Mouse (Mus musculus): ENCODE data around the gene Spred1.

Spred1 gene

DNA sequence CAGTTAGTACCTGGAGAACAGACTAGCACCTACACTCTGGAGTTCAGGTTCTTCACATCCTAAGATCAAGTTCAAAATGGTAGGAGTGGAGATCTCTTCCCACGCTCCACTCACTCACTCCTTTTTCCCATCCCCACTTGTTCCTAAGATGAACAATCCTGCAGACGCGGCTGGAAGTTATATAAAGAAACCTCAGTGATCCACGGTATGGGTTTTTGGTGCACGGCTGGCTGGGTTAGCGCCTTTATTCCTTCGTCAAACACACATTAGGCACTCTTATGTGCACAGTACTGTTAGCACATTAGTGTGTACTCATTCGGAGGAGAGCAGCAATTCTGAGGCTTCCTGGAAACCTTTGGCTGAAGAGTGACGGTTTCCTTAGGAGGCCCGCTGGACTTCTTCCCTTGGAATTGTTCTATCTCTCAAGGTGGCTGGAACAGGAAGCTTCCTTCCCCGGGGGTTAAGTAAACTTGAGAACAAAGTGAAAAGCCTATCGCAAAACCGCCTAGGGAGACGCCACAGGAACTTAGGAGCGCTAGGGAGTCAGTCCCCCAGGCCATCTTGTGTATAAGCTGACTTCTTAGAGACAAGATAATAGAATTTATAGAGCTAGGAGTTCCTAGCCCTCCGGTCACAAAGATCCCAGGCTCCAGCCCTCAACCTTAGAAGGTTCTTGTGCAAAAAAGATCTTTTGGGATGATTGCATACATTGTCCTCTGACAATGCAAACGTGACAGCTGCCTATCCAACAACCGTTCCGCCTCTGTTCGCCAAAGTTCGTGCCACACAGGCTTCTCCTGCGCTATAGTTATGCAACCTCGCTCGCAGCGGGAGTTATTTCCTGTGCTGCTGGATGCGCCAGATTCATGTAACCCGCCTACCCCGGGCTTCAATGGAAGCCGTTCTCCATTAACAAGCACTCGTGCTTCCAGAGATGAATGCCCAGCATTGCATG lies 1.6 kb upstream of the Spred1 start:
- DNase-seq (ENCODE audit: low read depth, low spot score), result peak; percentile 97

DNA sequence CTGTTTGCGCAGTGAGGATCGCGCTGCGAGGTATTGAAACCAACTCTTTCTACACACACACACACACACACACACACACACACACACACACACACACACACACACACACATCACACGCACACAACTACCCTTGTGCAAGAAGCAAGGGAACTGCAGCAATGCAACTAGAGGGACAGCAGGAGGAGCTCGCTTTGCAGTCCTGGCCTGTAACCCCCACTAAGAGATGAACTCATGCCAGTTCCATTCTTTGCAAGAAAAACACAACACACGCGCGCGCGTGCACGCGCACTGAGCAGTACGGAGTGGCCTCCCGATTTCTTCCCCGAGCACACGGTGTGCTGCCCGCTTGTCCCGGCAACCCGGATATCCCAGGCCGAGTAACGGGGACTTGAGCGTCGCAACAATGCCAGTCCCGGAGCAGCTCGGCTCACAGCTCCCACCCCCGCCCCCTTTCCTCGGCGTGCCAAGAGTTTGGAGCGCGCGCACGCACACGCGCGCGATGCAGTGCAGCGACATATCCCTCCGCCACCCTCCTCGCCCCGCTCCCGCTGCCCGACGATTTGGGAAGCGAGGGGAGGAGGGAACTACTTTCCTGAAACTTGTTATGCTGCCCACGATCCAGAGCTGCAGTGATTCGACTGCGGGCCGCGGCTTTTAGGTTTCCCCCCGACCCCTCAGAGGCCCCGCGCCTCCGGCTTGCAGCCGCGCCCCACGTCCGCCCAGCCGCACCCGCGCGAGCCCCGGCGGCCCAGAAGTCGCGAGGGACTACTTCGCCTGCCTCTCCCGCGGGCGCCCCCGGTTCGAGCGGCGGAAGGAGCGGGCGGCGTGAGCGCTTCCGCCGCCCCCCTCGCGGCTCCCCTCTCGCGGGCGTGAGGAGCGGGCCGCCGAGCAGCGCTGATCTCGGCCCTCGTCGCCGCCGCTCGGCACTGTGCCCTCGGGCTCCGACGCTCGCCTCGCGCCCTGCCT lies 645 bp upstream of the Spred1 start:
- DNase-seq (ENCODE audit: low read depth, low spot score), result peak; percentile 98

DNA sequence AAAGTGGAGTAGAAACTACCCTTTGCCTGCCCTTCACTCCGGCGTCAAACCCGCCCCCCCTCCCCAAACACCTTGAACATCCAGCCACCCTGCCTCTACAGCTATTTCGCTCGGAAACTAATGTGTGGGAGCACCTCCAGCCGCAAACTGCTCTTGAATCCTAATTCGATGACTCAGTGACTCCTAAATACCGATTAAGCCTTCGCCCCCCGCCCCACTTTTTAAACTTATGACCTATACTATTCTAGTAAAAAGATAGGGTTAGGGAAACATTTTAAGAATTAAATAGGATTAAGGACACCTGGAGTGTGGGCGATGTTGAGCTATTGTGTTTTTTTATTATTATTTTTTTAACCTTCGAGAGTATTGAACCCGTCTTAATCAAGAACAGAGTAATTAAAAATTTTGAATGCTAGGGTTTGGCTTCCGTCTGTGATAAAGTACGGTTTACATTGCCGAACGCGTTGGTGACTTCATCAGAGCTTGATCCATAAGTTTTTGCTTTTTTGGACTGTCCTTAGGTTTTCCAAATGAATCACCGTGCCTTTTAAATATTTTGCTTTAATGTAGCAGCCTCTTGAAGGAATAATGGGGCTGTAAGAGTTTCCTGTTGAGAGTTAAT lies 921 bp downstream of the Spred1 start:
- DNase-seq (ENCODE audit: low read depth, low spot score), result no peak

DNA sequence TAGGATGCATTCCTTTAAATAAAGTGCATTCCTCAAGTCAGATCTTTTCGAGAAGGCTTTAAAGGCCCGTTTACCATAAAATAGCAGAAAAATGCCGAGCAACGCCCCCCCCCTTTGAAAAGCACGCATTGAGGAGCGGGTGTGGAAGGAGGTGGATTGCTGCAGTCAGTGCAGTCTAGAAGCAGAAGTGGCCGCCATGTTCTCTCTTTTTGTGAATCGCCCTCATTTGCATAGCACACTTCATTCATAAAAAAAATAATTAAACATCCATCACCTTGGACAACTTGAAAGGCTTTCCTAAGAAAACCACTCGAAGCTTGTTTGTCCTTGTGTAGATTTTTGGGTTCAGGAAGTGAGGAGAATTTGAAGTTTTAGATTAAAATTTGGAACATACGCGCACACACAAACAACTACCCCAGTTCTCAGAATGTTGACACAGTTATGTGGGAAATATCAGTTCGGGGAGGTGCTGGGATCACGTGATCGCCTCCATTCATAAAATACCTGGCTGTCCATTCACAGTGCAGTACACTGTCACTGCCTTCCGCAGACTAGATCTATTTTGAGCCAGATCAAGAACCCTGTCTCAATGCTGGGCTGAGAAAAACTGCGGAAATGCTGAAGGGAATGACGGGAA lies 1.6 kb downstream of the Spred1 start:
- DNase-seq (ENCODE audit: low read depth, low spot score), result peak; percentile 47

DNA sequence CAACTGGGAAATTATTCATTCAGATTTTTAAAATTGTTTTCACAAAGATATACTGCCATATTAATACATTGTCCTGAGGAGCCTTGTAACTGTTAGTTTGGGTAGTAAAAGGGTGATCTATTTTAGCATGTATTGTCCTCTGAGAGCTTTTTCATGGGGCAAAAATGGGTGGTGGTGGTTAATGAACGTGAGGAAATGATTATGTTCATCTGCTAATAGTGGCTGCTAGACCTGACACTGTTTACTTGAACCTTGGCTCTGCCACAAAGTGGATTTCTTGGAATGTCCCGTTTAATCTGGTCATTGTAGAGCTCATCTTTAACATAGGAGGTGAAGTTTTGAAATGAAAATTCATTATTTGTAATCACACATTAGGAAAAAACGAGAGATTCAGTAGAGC lies 2.5 kb downstream of the Spred1 start:
- DNase-seq (ENCODE audit: low read depth, low spot score), result no peak

DNA sequence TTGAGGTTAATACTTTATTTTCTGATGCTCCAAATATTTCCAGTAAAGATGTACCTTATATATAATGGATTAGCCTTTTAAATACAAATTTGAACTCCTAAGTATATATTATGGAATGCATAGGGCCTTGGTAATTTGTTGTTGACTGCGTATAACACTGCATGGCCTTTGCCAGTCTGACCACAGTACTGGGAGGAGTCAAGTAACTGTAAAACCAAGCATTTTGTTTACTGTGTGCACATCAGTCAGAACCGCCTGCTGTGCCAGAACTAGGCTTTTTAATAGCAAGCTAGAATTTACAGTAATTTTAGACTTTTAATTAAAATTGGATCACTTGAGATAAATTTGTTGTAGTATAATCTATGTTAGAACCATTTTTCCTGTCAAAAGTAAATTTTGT lies 3.7 kb downstream of the Spred1 start:
- no peak for DNase-seq (ENCODE audit: low read depth, low spot score)

DNA sequence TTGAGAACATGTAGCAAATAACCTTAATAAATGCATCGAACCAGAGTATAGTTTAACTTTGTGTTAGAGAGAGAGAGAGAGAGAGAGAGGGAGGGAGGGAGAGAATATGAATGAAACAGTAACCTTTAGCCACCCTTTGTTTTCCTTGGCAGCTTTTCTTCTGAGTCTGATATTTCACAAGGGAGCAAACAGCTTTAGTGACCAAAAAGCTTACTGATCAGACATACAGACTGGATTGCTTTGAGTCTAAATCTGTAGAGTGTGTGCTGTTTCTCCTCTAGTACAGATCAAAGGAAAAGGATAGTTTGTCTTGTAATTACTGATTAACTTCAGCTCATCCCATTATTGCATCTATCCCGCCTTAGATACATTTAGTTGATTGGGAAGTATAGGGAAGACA lies 8.0 kb downstream of the Spred1 start:
- no peak for DNase-seq (ENCODE audit: low read depth, low spot score)

DNA sequence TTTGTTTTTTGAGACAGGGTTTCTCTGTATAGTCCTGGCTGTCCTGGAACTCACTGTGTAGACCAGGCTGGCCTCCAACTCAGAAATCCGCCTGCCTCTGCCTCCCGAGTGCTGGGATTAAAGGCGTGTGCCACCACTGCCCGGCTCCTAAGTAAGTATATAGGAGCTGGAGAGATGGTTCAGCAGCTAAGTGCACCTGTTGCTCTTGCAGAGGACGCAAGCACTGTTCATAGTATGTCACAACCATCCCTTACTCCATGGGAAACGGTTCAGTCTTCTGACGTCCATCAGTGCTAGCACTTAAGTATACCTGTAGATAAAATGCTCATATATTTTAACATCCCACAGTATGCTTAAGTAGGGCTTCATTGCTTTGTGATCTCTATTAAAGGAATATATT lies 9.9 kb downstream of the Spred1 start:
- DNase-seq (ENCODE audit: low read depth, low spot score), result peak; percentile 8

DNA sequence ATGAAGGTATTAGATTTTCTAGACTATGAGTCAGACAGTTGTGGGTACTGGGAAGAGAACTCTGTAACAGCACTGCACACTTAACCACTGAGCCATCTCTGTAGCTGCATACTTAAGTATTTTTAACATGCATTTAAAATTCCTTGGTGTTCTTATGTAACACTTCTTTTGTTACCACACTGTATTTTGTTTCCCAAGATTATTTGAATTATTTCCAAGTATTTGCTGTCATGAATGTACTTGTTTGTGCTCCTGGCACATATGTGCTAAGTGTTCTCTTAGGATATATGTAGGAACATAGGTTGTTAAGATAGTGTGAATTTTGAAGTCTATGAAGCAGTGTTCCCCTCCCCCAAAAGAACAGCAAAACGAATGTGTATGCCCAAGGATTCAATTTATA lies 10.7 kb downstream of the Spred1 start:
- DNase-seq (ENCODE audit: low read depth, low spot score), result no peak

DNA sequence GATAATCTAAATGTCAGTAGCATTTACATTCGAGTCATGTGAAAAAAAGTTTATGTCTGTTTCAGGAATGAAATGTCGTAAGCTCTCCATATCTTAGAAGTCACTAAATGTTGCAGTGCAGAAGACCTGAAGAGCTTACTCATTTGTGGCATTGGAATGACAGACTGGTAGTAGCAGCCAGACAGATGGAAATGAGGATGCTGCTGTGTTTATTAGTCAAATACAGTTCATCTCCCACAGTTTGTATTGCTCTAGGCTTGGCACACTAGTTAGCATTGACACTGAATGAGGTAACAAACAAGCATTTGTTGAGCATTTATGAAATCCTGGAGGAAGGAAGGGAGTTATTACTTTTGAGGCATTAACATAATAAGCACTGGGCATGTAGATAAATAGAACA lies 12.4 kb downstream of the Spred1 start:
- DNase-seq (ENCODE audit: low read depth, low spot score), result no peak

DNA sequence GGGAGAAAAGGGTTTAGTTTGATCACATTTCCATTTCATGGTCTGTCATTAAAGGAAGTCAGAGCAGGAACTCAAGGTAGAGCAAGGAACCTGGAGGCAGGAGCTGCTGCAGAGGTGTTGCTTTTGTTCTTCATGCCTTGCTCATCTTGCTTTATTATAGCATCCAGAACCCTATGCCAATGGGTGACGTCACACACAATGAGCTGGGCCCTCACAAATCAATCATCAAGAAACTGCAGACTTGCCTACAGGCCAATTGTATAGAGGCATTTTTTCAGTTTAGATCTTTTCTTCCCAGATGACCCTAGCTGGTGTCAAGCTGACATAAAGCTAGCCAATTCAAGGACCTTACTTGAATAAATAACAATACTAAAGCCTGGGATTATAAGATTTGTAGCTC lies 16.6 kb downstream of the Spred1 start:
- DNase-seq (ENCODE audit: low read depth, low spot score), result no peak

DNA sequence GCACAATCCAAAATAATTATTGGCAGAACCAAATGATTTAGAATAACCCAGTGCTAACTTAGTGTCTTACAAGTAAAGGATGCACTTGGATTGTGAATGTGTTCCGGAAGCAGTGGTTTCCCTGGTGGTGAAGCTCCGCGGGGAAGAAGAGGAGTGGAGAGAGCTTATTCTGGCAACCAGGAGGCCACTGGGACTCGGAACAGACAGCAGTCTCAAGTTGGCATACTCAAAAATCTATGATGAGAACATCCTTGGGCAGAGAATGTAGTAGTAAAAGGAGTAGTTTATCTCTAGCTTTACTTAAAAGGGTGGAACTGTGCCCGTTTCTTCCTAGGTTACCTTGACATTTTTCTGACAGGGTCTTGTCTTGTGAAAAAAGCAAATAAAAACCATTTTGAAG lies 17.8 kb downstream of the Spred1 start:
- DNase-seq (ENCODE audit: low read depth, low spot score), result no peak

DNA sequence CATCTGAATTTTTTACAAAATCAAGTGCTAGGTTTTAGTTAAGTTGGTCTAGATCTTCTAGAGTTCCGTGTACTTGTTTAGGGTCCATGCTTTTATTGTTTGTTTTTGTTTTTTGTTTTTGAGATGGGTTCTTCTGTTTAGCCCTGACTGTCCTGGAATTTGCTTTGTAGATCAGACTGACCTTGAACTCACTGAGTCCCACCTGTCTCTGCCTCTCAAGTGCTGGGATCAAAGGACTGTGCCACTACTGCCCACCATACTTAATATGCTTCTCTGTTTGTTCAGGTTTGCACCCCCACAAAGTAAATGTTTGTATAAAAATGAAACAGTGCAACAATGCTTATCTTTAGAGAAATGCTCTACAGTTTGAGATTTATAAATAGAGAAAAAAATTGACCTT lies 18.8 kb downstream of the Spred1 start:
- DNase-seq (ENCODE audit: low read depth, low spot score), result peak; percentile 9

DNA sequence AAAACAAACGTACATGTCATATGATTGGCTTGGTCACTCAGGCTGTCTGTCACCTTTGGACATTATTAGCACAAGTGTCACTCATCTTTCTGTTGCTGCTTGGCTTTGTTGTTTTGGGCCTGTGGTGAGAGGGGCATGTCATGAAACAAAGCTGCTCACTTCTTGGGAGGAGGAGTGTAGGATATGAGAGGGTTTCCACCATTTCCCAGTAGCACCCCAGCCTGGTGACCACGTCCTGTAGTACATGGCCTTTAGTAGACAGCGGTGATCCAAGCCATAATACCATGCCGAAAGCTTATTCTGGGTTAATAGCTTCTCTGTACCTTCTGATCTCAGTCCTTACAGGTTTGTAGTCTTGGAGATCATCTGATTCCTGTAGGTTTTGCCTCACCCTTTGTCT lies 21.9 kb downstream of the Spred1 start:
- DNase-seq (ENCODE audit: low read depth, low spot score), result no peak

DNA sequence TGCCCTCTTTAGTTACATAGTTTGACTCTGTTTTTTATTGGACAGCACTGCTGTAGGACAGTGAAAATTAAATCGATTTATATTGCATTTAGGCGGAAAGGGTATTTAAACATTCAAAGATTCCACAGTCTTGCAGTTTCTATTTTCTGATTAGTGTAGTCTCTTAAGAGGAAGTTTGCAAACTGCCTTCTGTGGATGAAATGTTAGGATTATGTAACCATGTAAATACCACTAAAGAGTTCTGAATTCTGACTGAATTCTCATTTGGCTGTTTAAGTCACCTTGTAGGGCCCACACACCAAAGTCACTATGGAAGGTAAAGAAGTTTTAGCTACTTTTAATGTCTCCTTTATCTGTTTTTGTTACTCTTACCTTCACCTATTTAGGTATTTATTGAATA lies 24.9 kb downstream of the Spred1 start:
- DNase-seq (ENCODE audit: low read depth, low spot score), result no peak

DNA sequence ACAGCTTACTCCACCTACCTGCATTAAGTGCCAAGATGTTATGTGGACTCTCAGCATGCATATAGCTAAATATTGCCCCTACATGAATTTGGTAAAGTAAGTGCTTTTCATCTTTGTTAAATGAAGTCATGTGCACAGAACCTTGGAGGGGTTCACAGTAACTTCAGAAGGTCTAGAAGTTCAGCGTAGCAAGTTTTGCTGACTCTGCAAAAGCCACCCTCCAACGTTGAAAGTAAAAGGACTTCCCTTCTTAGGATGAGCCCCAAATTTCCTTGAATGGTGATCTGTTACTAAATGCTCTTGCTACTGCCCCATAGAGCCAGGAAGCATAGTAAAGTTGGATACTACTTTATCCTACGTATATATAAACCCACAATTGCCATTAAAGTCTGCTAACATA lies 25.4 kb downstream of the Spred1 start:
- no peak for DNase-seq (ENCODE audit: low read depth, low spot score)

DNA sequence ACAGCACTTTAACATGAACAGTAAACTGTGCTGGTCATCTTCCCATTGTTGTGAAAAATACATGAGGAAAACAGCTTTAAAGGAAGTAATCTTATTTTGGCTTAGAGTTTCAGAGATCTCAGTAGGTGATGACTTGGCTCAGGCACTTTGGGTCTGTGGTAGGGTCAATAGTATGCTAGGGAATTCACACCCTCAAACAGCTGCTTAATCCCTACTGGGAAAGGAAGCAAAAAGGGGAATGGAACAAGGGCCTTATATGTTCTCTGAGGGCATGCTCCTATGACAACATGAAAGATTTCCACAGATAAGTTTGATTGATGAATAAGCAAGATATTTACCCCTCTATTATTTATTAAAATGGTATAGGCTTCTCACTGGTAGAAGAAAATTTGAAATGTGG lies 31.0 kb downstream of the Spred1 start:
- DNase-seq (ENCODE audit: low read depth, low spot score), result no peak

DNA sequence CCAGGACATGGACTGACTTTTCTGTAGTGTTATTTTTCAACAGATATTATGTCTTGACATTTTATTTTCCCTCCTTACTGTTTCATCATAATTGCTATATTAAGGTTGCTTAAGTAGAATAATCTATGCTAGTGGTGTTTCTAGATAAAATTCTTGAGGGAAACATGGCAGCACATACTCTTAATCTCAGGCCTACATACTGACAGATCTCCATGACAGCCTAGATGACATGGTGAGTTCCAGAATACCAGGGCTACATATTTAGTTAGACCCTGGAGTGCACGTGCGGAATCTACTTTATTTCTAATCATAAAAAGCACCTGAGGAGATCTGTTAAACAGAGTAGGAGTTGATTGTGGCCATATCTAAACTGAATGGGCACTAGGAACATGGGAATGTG lies 47.2 kb downstream of the Spred1 start:
- no peak for DNase-seq (ENCODE audit: low read depth, low spot score)

DNA sequence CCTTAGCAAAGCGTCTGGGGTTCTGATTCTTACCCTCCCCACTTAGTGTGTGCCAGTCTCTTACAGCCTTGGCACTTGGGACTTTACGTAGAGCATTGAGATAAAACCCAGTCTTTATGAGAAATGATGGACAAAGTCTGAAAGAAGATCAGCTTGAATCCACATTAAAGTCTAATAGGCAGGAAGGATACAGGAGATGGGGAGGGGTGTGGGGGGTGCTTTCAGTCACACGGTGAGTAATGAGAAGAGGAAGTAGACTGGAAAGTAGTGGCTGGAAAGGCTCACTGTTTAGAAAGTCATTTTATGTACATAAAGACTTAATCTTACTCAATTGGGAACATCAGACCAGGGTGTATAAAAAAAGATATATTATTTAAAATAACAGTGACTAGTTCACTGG lies 47.9 kb downstream of the Spred1 start:
- DNase-seq (ENCODE audit: low read depth, low spot score), result no peak

DNA sequence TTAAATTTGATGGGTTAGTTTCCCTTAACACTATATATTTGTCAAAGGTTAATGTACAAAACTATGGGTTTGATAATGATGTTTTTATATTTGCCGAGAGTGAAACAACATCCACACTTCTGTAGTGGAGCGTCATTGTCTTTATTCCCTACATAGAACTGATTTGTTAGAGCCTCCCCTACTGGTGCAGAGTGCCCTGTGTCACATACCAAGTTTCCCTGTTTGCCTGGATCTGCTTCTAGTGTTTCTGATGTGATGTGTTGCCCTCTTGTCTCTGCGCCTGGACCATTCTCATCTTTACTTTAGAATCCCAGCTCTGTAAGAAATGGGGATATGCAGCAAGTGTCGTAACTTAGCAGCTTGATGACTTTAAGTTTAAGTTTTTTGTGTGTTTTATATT lies 51.8 kb downstream of the Spred1 start:
- DNase-seq (ENCODE audit: low read depth, low spot score), result no peak

DNA sequence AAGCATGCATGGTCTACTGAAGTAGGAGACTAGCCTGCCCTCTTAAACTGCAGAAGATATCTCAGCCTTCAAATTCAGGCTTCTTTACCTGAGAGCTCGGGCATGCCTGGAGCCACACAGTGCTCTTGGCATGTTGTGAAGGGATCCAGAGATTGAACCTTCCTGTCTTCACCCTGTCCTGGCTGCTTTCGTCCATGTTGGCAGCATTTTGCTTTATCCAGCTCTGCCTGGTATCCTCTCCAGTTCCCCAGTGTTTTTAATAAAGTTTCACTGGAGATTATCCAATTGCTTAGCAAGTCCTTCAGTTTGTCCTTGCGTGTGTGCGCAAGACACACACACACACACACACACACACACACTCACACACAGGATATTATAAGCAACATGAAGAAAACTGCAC lies 54.9 kb downstream of the Spred1 start:
- DNase-seq (ENCODE audit: low read depth, low spot score), result no peak

DNA sequence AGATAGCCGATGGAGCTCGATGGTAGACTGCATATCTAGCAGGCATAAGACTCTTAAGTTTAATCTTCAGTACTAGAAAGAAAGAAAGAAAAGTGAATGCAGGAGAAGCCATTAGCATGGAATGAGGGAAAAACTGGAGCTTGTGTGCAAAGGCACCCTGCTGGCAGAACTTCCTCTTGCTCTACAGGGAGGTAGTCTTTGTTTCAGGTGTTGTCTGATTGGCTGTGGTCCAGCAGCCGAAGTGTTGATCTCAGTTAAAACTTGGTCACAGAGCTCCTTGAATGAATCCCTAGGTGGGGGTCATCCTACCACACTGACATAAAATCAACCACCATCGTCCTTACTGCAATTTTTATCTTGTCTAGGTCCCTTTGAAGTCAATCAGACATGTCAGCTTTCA lies 55.8 kb downstream of the Spred1 start:
- peak; percentile 54 for DNase-seq (ENCODE audit: low read depth, low spot score)
